Mouse (Mus musculus): Measurements from ENCODE around the gene Rhoh. TPM values are rescaled to one million over a fixed set of nuclear protein-coding genes. Genes with fewer than 3 reads are reported as not detected.

The Rhoh gene
- polyA plus RNA-seq, 1 experiment, result 0.70 TPM

DNA sequence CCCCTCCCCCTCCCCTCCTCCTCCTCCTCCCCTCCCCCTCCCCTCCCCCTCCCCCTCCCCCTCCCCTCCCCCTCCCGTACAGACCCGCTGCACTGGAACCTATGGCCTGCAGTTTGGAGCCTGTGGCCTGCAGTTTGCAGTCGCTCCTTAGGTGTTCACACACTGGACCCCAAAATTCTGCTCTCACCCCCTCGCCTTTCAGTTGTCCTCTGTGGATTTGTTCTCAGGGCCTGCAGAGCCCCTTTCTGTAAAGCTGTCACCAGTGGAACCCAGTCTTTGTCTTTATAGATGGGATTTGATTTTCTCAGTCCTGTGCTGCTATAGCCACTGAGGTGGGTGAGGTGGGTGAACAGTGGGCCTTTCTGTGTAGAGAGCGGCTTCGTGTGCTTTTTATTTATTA lies 2.7 kb upstream of the Rhoh start:
- TF ChIP-seq FLI1 (IDR thresholded peaks at IDR 0.05; ENCODE audit: low read length) (no peak), GATA1 (IDR thresholded peaks at IDR 0.05; ENCODE audit: borderline replicate concordance, low read length) (no peak)
- Histone ChIP-seq H3K4me1 (peaks cover 33% of the 10 kb centered on the region), H3K4me3 (replicated peaks) (no peak overlapping the region), H3K27me3 (replicated peaks) (no peaks in the 10 kb centered on the region), H3K9me3 (no peaks in the 10 kb centered on the region), H3K36me3 (replicated peaks; ENCODE audit: low read length) (no peaks in the 10 kb centered on the region)

DNA sequence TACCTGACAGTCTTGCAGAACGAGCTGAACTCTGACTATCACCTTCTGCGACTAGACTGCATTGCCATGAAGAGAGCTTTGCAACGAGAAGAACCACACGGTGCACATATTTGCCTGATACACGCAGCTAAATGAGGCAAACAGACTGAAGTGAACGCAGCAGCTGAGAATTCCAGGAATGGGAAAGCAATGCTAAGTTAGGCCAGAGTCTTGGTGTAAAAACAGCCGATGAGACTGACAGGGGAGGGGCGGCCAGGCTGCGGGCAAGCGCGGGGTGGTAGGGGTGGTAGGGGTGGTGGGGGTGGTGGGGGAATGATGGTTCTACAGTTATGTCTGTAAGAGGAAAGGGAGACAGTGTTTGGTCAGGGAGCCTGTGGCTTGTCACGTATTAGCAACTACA lies 2.1 kb upstream of the Rhoh start:
- no peaks in the 10 kb centered on the region for H3K27me3 ChIP-seq (replicated peaks)
- no peaks in the 10 kb centered on the region for H3K9me3 ChIP-seq
- no peaks in the 10 kb centered on the region for H3K36me3 ChIP-seq (replicated peaks; ENCODE audit: low read length)
- TF ChIP-seq FLI1 (IDR thresholded peaks at IDR 0.05; ENCODE audit: low read length) (no peak), GATA1 (IDR thresholded peaks at IDR 0.05; ENCODE audit: borderline replicate concordance, low read length) (no peak)
- no peak overlapping the region for H3K4me3 ChIP-seq (replicated peaks)
- H3K4me1 ChIP-seq, result peaks cover 36% of the 10 kb centered on the region

GRCm38 (mm10) chr5:65859396-65859795 lies 1.6 kb upstream of the Rhoh start:
- peaks cover 41% of the 10 kb centered on the region for H3K4me1 ChIP-seq

GRCm38 (mm10) chr5:65860281-65861000 lies 572 bp upstream of the Rhoh start:
- Histone ChIP-seq H3K9me3 (no peaks in the 10 kb centered on the region), H3K4me3 (replicated peaks) (peak overlapping the region; percentile 80), H3K27me3 (replicated peaks) (no peaks in the 10 kb centered on the region), H3K36me3 (replicated peaks; ENCODE audit: low read length) (no peaks in the 10 kb centered on the region), H3K4me1 (peaks cover 52% of the 10 kb centered on the region)
- TF ChIP-seq FLI1 (IDR thresholded peaks at IDR 0.05; ENCODE audit: low read length), result no peak
- TF ChIP-seq GATA1 (IDR thresholded peaks at IDR 0.05; ENCODE audit: borderline replicate concordance, low read length), result no peak

More at GRCm38 (mm10) chr5:65859396-65859795, 1.6 kb upstream of the Rhoh start:
- no peak overlapping the region for H3K4me3 ChIP-seq (replicated peaks)
- H3K27me3 ChIP-seq (replicated peaks), result no peaks in the 10 kb centered on the region
- TF ChIP-seq GATA1 (IDR thresholded peaks at IDR 0.05; ENCODE audit: borderline replicate concordance, low read length) (no peak), FLI1 (IDR thresholded peaks at IDR 0.05; ENCODE audit: low read length) (no peak)
- no peaks in the 10 kb centered on the region for H3K9me3 ChIP-seq
- H3K36me3 ChIP-seq (replicated peaks; ENCODE audit: low read length), result no peaks in the 10 kb centered on the region

DNA sequence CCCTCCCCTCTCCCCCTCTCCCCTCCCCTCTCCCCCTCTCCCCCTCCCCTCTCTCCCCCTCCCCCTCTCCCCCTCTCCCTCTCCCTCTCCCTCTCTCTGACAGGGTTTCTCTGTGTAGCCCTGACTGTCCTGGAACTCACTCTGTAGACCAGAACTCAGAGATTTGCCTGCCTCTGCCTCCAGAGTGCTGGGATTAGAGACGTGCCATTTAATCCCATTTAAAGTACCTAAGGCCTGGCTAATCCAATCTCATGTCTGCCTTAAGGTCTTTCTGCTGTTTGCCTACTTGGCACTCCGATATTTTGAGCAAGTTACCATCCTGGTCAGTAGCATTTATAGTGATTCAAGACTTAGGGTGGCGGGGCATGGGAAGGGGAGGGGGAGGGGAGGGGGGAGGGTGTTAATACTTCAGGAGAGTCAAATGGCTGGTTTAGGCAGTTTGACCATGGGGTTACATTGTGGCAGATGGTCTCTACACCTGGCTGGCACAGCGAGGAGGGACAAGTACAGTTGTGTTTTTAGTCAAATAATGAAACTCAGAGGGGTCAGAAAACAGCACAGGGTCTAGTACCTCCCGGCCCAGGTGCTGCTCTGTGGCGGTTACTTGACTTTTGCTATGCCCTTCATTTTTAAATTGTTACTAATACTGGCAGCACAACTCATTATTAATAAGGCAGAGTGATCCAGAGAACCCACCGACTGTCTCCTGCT lies 1.4 kb downstream of the Rhoh start:
- Histone ChIP-seq H3K9me3 (no peaks in the 10 kb centered on the region), H3K4me1 (peaks cover 67% of the 10 kb centered on the region), H3K36me3 (replicated peaks; ENCODE audit: low read length) (no peaks in the 10 kb centered on the region), H3K27me3 (replicated peaks) (no peaks in the 10 kb centered on the region), H3K4me3 (replicated peaks) (no peak overlapping the region)
- TF ChIP-seq FLI1 (IDR thresholded peaks at IDR 0.05; ENCODE audit: low read length), result no peak
- TF ChIP-seq GATA1 (IDR thresholded peaks at IDR 0.05; ENCODE audit: borderline replicate concordance, low read length), result no peak

- peak overlapping the region; percentile 91 for H3K4me3 ChIP-seq (replicated peaks)
- TF ChIP-seq GATA1 (IDR thresholded peaks at IDR 0.05; ENCODE audit: borderline replicate concordance, low read length), result no peak
- TF ChIP-seq FLI1 (IDR thresholded peaks at IDR 0.05; ENCODE audit: low read length), result no peak
- H3K36me3 ChIP-seq (replicated peaks; ENCODE audit: low read length), result no peaks in the 10 kb centered on the region
- H3K27me3 ChIP-seq (replicated peaks), result no peaks in the 10 kb centered on the region
- no peaks in the 10 kb centered on the region for H3K9me3 ChIP-seq
- H3K4me1 ChIP-seq, result peaks cover 77% of the 10 kb centered on the region
Measured at GRCm38 (mm10) chr5:65863349-65863749, 2.3 kb downstream of the Rhoh start.

DNA sequence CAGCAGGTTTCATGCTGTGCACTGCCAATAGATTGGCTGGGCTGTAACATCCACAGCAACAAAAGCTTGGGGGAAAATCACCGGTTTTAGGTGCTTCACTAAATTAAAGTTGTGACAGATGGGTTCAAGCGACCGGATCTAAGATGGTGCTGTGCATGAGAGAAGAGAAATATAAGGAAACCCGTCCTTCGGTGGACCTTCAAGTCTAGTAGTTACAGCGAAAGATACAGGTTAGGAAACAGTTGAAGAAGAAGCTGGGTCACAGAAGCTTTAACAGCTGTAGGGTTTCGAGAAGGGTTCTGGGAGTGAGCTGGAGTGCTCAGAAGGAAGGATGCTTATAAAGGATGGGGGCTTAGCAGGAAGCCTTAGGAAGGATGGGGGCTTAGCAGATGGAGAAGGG lies 3.5 kb downstream of the Rhoh start:
- no peaks in the 10 kb centered on the region for H3K36me3 ChIP-seq (replicated peaks; ENCODE audit: low read length)
- no peaks in the 10 kb centered on the region for H3K27me3 ChIP-seq (replicated peaks)
- H3K4me1 ChIP-seq, result peaks cover 88% of the 10 kb centered on the region
- no peak for TF ChIP-seq FLI1 (IDR thresholded peaks at IDR 0.05; ENCODE audit: low read length)
- no peak for TF ChIP-seq GATA1 (IDR thresholded peaks at IDR 0.05; ENCODE audit: borderline replicate concordance, low read length)
- H3K9me3 ChIP-seq, result no peaks in the 10 kb centered on the region
- H3K4me3 ChIP-seq (replicated peaks), result peak overlapping the region; percentile 91

- H3K4me3 ChIP-seq (replicated peaks), result peak overlapping the region; percentile 91
- no peak for TF ChIP-seq GATA1 (IDR thresholded peaks at IDR 0.05; ENCODE audit: borderline replicate concordance, low read length)
- no peak for TF ChIP-seq FLI1 (IDR thresholded peaks at IDR 0.05; ENCODE audit: low read length)
Measured at GRCm38 (mm10) chr5:65864946-65865345, 3.9 kb downstream of the Rhoh start.

DNA sequence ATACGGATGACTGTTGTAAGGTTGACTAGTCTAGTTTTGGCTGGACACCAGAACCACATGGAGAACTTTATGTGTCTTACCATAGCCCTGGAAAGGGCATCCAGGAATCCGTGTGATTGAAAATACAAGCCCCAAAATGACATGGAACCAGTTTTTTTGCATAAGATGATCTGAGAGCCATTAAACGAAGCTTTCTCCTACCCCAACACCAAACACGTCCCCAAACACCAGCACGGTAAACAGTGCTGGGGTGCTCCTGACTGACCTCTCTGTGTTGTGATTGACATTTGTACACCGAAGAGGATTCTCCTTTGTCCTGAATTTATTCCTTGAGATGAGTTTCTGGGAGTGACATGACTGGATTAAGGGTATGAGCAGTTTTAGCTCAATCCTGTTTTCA lies 5.6 kb downstream of the Rhoh start:
- H3K27me3 ChIP-seq (replicated peaks), result no peaks in the 10 kb centered on the region
- no peaks in the 10 kb centered on the region for H3K9me3 ChIP-seq
- peaks cover 8% of the 10 kb centered on the region for H3K36me3 ChIP-seq (replicated peaks; ENCODE audit: low read length)
- no peak for TF ChIP-seq GATA1 (IDR thresholded peaks at IDR 0.05; ENCODE audit: borderline replicate concordance, low read length)
- TF ChIP-seq FLI1 (IDR thresholded peaks at IDR 0.05; ENCODE audit: low read length), result no peak
- H3K4me1 ChIP-seq, result peaks cover 90% of the 10 kb centered on the region
- peak overlapping the region; percentile 62 for H3K4me3 ChIP-seq (replicated peaks)

More at GRCm38 (mm10) chr5:65864946-65865345, 3.9 kb downstream of the Rhoh start:
- no peaks in the 10 kb centered on the region for H3K27me3 ChIP-seq (replicated peaks)
- H3K4me1 ChIP-seq, result peaks cover 92% of the 10 kb centered on the region
- H3K9me3 ChIP-seq, result no peaks in the 10 kb centered on the region
- no peaks in the 10 kb centered on the region for H3K36me3 ChIP-seq (replicated peaks; ENCODE audit: low read length)
